Mouse (Mus musculus) hindbrain, postnatal 0 days (tissue): Measurements from ENCODE around the gene Ift20. TPM values are rescaled to one million over a fixed set of nuclear protein-coding genes. Genes with fewer than 3 reads are reported as not detected.
A peak's percentile ranks its signal among the peaks of the same experiment; 100 is the strongest.
"Not testable (repeated sequence)": the region's sequence is repeated elsewhere in the genome, so short reads cannot be mapped to it uniquely, and the experiment has no call there.

ENCODE experiments used
- ATAC-seq: fragments of 200-750 bp; cut with Nextera tagmentation; 2 replicates; pipeline ENCODE4 v1.8.0; 2017; ENCODE audit warnings: mild to moderate bottlenecking, moderate TSS enrichment, moderate library complexity
- DNase-seq: peaks from one replicate; pipeline ENCODE4 v3.0.0-alpha.2; 2015; ENCODE audit warnings: low spot score
- H3K27ac ChIP-seq: fragments of 300-500 bp; sonication (generic); 2 replicates; pipeline ENCODE4 v1.5.1; 2014; ENCODE audit warnings: mild to moderate bottlenecking
- H3K27me3 ChIP-seq: fragments of 300-500 bp; sonication (generic); 2 replicates; pipeline ENCODE4 v1.6.1; 2014; ENCODE audit warnings: low read length, mixed read lengths; ENCODE audit not compliant: insufficient read depth
- H3K36me3 ChIP-seq: fragments of 300-500 bp; sonication (generic); 2 replicates; pipeline ENCODE4 v1.6.1; 2014; ENCODE audit warnings: low read length, mixed read lengths; ENCODE audit not compliant: insufficient read depth
- H3K4me1 ChIP-seq: fragments of 300-500 bp; sonication (generic); 2 replicates; pipeline ENCODE4 v1.6.1; 2014; ENCODE audit warnings: antibody characterized with exemption, low read length, mixed read lengths; ENCODE audit not compliant: insufficient read depth
- H3K4me2 ChIP-seq: fragments of 300-500 bp; sonication (generic); 2 replicates; pipeline ENCODE4 v1.6.1; 2014; ENCODE audit warnings: low read depth, mild to moderate bottlenecking, low read length, moderate library complexity, mixed read lengths
- H3K4me3 ChIP-seq: fragments of 300-500 bp; sonication (generic); 2 replicates; pipeline ENCODE4 v1.5.1; 2014; ENCODE audit warnings: low read length
- H3K9ac ChIP-seq: fragments of 300-500 bp; sonication (generic); replicated peaks from 2 replicates; pipeline ENCODE4 v1.6.1; 2014; ENCODE audit warnings: mild to moderate bottlenecking, low read length, moderate library complexity, mixed read lengths
- H3K9me3 ChIP-seq: fragments of 300-500 bp; sonication (generic); 2 replicates; pipeline ENCODE4 v1.6.1; 2016; ENCODE audit warnings: low read length, mixed read lengths
- CTCF ChIP-seq: IDR thresholded peaks from 2 replicates; pipeline ENCODE4 v1.5.1; 2016; ENCODE audit warnings: antibody characterized with exemption, control low read depth, low read depth
- WGBS: fragments of 180-500 bp; shearing (Covaris S2); extraction: QIAGEN DNeasy Blood & Tissue Kit; methylation state at CpG from one replicate; pipeline ENCODE4 v1.1.7; 2014; 5-methylcytosine and 5-hydroxymethylcytosine counted together
- polyA plus RNA-seq: library from polyadenylated mRNA; unstranded; fragments of >200 nt; fragmentation: Nextera tagmentation; extraction: Ambion mirVana; gene quantifications from 2 replicates; pipeline ENCODE4 v1.2.1, GENCODE M21; 2015
- total RNA-seq: library from RNA; depleted of rRNA; stranded (reverse); fragments of >200 nt; gene quantifications from 2 replicates; pipeline ENCODE4 v1.2.3, GENCODE M21; 2014

The Ift20 gene
- total and polyA plus RNA-seq, 2 experiments from 2014 or later: 96.2 to 123 TPM

GRCm38 (mm10) chr11:78522481-78522997, 13.6 kb upstream of the Ift20 start:
- Histone ChIP-seq H3K27me3 (no peaks in the 10 kb centered on the region), H3K36me3 (peaks cover 77% of the 10 kb centered on the region), H3K4me3 (no peak overlapping the region), H3K9me3 (no peaks in the 10 kb centered on the region), H3K4me1 (peaks cover 6% of the 10 kb centered on the region; the same call in 1 of the 2 replicates), H3K9ac (no peak overlapping the region), H3K4me2 (no peak overlapping the region), H3K27ac (peak overlapping the region; percentile 45)
- ATAC-seq: no peak
- peak; percentile 59 for TF ChIP-seq CTCF
- DNase-seq: peak; percentile 25
- WGBS: 91% methylated on average over 1 of the region's 1 CpGs

- no peak overlapping the region for H3K4me2 ChIP-seq
- peak; percentile 39 for DNase-seq
- TF ChIP-seq CTCF: no peak
- no peak overlapping the region for H3K9ac ChIP-seq
- peaks cover 76% of the 10 kb centered on the region for H3K36me3 ChIP-seq
- H3K4me1 ChIP-seq: peaks cover 6% of the 10 kb centered on the region; the same call in 1 of the 2 replicates
- peak; percentile 13; the same call in 1 of the 2 replicates for ATAC-seq
- no peaks in the 10 kb centered on the region for H3K27me3 ChIP-seq
- 46% methylated on average over 9 of the region's 9 CpGs for WGBS
- peak overlapping the region; percentile 45; the same call in 1 of the 2 replicates for H3K27ac ChIP-seq
- no peaks in the 10 kb centered on the region for H3K9me3 ChIP-seq
- H3K4me3 ChIP-seq: no peak overlapping the region
Measured at GRCm38 (mm10) chr11:78523241-78523955, 12.8 kb upstream of the Ift20 start.

GRCm38 (mm10) chr11:78524838-78525237, 11.3 kb upstream of the Ift20 start:
- 41% methylated on average over 2 of the region's 2 CpGs for WGBS
- H3K9me3 ChIP-seq: no peaks in the 10 kb centered on the region
- peaks cover 6% of the 10 kb centered on the region; the same call in 1 of the 2 replicates for H3K4me1 ChIP-seq
- H3K27ac ChIP-seq: peak overlapping the region; percentile 26; the same call in 1 of the 2 replicates
- H3K9ac ChIP-seq: no peak overlapping the region
- no peak for TF ChIP-seq CTCF
- peaks cover 77% of the 10 kb centered on the region for H3K36me3 ChIP-seq
- no peaks in the 10 kb centered on the region for H3K27me3 ChIP-seq
- DNase-seq: peak; percentile 61
- peak; percentile 33; the same call in 1 of the 2 replicates for ATAC-seq
- no peak overlapping the region for H3K4me3 ChIP-seq
- no peak overlapping the region for H3K4me2 ChIP-seq

- H3K27ac ChIP-seq: no peak overlapping the region
- TF ChIP-seq CTCF: no peak
Measured at GRCm38 (mm10) chr11:78528714-78529113, 7.4 kb upstream of the Ift20 start.

GRCm38 (mm10) chr11:78530001-78530400, 6.2 kb upstream of the Ift20 start:
- Histone ChIP-seq H3K9ac (no peak overlapping the region), H3K4me3 (no peak overlapping the region), H3K27me3 (no peaks in the 10 kb centered on the region), H3K27ac (no peak overlapping the region), H3K9me3 (no peaks in the 10 kb centered on the region), H3K4me2 (no peak overlapping the region), H3K36me3 (peaks cover 41% of the 10 kb centered on the region), H3K4me1 (peaks cover 5% of the 10 kb centered on the region)
- 92% methylated on average over 12 of the region's 12 CpGs for WGBS
- TF ChIP-seq CTCF: no peak
- ATAC-seq (no peak), DNase-seq (no peak)

More at GRCm38 (mm10) chr11:78528714-78529113, 7.4 kb upstream of the Ift20 start:
- Histone ChIP-seq H3K4me3 (no peak overlapping the region), H3K36me3 (peaks cover 54% of the 10 kb centered on the region), H3K4me1 (peaks cover 6% of the 10 kb centered on the region; the same call in 1 of the 2 replicates), H3K9ac (no peak overlapping the region), H3K27me3 (no peaks in the 10 kb centered on the region), H3K4me2 (no peak overlapping the region), H3K9me3 (no peaks in the 10 kb centered on the region)
- WGBS: 79% methylated on average over 9 of the region's 9 CpGs
- DNase-seq (no peak), ATAC-seq (no peak)

- Histone ChIP-seq H3K9me3 (no peaks in the 10 kb centered on the region), H3K4me2 (no peak overlapping the region), H3K36me3 (peaks cover 39% of the 10 kb centered on the region), H3K4me1 (peaks cover 7% of the 10 kb centered on the region; the same call in 1 of the 2 replicates), H3K27me3 (no peaks in the 10 kb centered on the region), H3K27ac (peak overlapping the region; percentile 34; the same call in 1 of the 2 replicates), H3K4me3 (no peak overlapping the region), H3K9ac (no peak overlapping the region)
- ATAC-seq: no peak
- DNase-seq: no peak
- no peak for TF ChIP-seq CTCF
- WGBS: 82% methylated on average over 6 of the region's 6 CpGs
Measured at GRCm38 (mm10) chr11:78531046-78531445, 5.1 kb upstream of the Ift20 start.

- H3K4me3 ChIP-seq, H3K9ac ChIP-seq, H3K9me3 ChIP-seq, H3K27ac ChIP-seq, DNase-seq, H3K27me3 ChIP-seq, ATAC-seq, H3K4me2 ChIP-seq, H3K4me1 ChIP-seq: not testable (repeated sequence)
- 85% methylated on average over 9 of the region's 10 CpGs for whole genome bisulfite sequencing
- H3K36me3 ChIP-seq: peaks cover 34% of the 10 kb centered on the region
Measured at GRCm38 (mm10) chr11:78531515-78531914, 4.6 kb upstream of the Ift20 start.
